Mouse (Mus musculus) myocyte (in vitro differentiated cells): ENCODE results near the gene Myef2.

Experiments
- POLR2A ChIP-seq: IDR thresholded peaks from one replicate; pipeline ENCODE4 v1.6.1; 2011; ENCODE audit warnings: low read depth, mild to moderate bottlenecking, control low read depth, moderate library complexity; ENCODE audit not compliant: insufficient read length
- SRF ChIP-seq: IDR thresholded peaks from one replicate; pipeline ENCODE4 v1.6.1; 2011; ENCODE audit warnings: low read depth; ENCODE audit not compliant: control insufficient read depth, insufficient read length

GRCm38 (mm10) chr2:125067373-125067772 lies 56.1 kb downstream of the Myef2 start:
- TF ChIP-seq POLR2A, result no peak
- no peak for TF ChIP-seq SRF
